Mouse (Mus musculus) kidney, embryonic 14.5 days (tissue): ENCODE data around the gene Atxn7l1. TPM values are rescaled to one million over a fixed set of nuclear protein-coding genes. Genes with fewer than 3 reads are reported as not detected.

ENCODE experiments used
- ATAC-seq: fragments of 200-750 bp; cut with Nextera tagmentation; 2 replicates; pipeline ENCODE4 v1.8.0; 2017; ENCODE audit warnings: moderate number of reproducible peaks, mild to moderate bottlenecking, moderate TSS enrichment, moderate library complexity; ENCODE audit not compliant: low FRiP score, low TSS enrichment
- H3K27ac ChIP-seq: fragments of 300-500 bp; sonication (generic); 2 replicates; pipeline ENCODE4 v1.5.1; 2014; ENCODE audit warnings: low read depth, mild to moderate bottlenecking, low read length, moderate library complexity, mixed read lengths
- H3K27me3 ChIP-seq: fragments of 300-500 bp; sonication (generic); 2 replicates; pipeline ENCODE4 v1.6.1; 2014; ENCODE audit warnings: mild to moderate bottlenecking, low read length; ENCODE audit not compliant: control insufficient read depth, insufficient read depth
- H3K36me3 ChIP-seq: fragments of 300-500 bp; sonication (generic); 2 replicates; pipeline ENCODE4 v1.6.1; 2014; ENCODE audit warnings: low read length, mixed read lengths; ENCODE audit not compliant: control insufficient read depth, insufficient read depth
- H3K4me1 ChIP-seq: fragments of 300-500 bp; sonication (generic); 2 replicates; pipeline ENCODE4 v1.6.1; 2014; ENCODE audit warnings: low read length, mixed read lengths; ENCODE audit not compliant: control insufficient read depth, insufficient read depth
- H3K4me2 ChIP-seq: fragments of 300-500 bp; sonication (generic); replicated peaks from 2 replicates; pipeline ENCODE4 v1.6.1; 2014; ENCODE audit warnings: low read depth, mild to moderate bottlenecking, low read length
- H3K4me3 ChIP-seq: fragments of 300-500 bp; sonication (generic); 2 replicates; pipeline ENCODE4 v1.5.1; 2014; ENCODE audit warnings: mild to moderate bottlenecking, low read length
- H3K9ac ChIP-seq: fragments of 300-500 bp; sonication (generic); 2 replicates; pipeline ENCODE4 v1.6.1; 2014; ENCODE audit warnings: low read depth, mild to moderate bottlenecking, low read length, moderate library complexity
- H3K9me3 ChIP-seq: fragments of 300-500 bp; sonication (generic); 2 replicates; pipeline ENCODE4 v1.6.1; 2016; ENCODE audit warnings: low read length; ENCODE audit not compliant: control insufficient read depth
- WGBS: fragments of 180-500 bp; shearing (Covaris S2); extraction: QIAGEN DNeasy Blood & Tissue Kit; methylation state at CpG from one replicate; pipeline ENCODE4 v1.1.7; 2014; 5-methylcytosine and 5-hydroxymethylcytosine counted together
- polyA plus RNA-seq: library from polyadenylated mRNA; unstranded; fragments of >200 nt; fragmentation: Nextera tagmentation; extraction: Ambion mirVana; gene quantifications from 2 replicates; pipeline ENCODE4 v1.2.1, GENCODE M21; 2014

The Atxn7l1 gene
- polyA plus RNA-seq, 1 experiment from 2014 or later: 14.3 TPM

DNA sequence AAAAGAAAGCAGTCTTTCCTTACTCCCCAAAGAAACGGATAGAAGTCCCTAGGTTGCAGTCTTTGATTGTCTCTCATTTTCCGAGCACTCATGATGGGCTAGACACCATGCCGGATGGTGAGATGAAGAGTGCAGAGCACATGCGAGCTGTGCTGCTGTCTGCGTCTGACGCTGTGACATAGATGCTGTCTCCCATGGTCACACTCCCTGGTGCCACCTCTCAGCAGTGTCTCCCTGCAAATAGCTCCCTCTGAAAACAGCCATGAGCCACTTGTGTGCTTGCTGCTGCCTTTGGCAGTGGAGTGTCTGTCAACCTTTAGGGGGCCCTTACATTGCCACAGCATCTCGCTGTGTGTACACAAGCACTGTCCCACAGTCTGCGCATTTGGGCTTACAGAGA is 95.2 kb downstream of the Atxn7l1 start:
- Histone ChIP-seq H3K27ac (no peak overlapping the region), H3K4me2 (no peak overlapping the region), H3K9ac (no peak overlapping the region), H3K36me3 (no peaks in the 10 kb centered on the region), H3K27me3 (no peaks in the 10 kb centered on the region), H3K4me3 (no peak overlapping the region), H3K4me1 (peaks cover 4% of the 10 kb centered on the region; the same call in 1 of the 2 replicates), H3K9me3 (no peaks in the 10 kb centered on the region)
- WGBS: 92% methylated on average over 8 of the region's 8 CpGs
- ATAC-seq: no peak

DNA sequence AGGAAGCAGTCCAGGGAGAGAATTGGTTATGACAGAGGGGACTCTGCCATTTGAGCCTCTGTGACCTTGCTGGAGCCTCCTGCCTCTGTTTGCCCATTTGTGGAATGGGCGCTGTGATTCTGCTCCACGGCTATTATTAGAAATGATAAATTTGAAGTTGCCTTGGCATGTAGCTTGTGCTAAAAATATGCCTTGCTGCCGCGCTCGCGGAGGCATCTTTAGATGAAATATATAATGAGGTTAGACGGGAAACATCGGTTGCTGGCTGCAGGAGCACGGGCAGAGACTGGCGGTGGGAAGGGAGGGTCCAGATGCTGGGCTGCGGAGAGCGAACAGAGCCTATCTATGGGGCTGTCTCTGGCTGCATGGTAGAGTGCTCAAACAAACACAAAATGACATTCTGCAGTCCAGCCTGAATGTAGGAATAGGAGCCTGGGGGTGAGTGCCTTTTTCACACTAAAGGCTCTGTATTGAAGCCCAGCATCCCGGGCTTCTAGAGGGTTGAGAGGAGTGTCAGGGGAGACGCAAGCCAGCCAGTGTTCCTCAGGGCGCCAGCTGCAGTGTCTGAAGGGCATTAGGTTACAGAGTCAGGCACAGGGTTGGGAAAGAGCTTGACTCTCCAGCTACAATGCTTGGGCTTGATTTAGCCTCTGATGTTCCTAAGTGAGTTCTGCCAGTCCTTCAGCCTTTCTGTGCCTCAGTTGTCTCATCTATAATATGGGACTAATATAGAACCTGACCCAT is 96.8 kb downstream of the Atxn7l1 start:
- Histone ChIP-seq H3K27me3 (no peaks in the 10 kb centered on the region), H3K27ac (no peak overlapping the region), H3K4me3 (no peak overlapping the region), H3K36me3 (no peaks in the 10 kb centered on the region), H3K9me3 (no peaks in the 10 kb centered on the region), H3K4me1 (peaks cover 4% of the 10 kb centered on the region; the same call in 1 of the 2 replicates), H3K9ac (no peak overlapping the region), H3K4me2 (no peak overlapping the region)
- WGBS: 66% methylated on average over 15 of the region's 15 CpGs
- peak; percentile 55; the same call in 1 of the 2 replicates for ATAC-seq

- Histone ChIP-seq H3K9me3 (no peaks in the 10 kb centered on the region), H3K9ac (no peak overlapping the region), H3K36me3 (0 out of 2 replicates have a peak, but pooled peaks cover 3% of the 10 kb centered on the region), H3K27me3 (no peaks in the 10 kb centered on the region), H3K27ac (no peak overlapping the region), H3K4me3 (no peak overlapping the region), H3K4me1 (peaks cover 4% of the 10 kb centered on the region; the same call in 1 of the 2 replicates), H3K4me2 (no peak overlapping the region)
- ATAC-seq: no peak
- 71% methylated on average over 4 of the region's 4 CpGs for WGBS
Observed at GRCm38 (mm10) chr12:33245455-33245854, 98.0 kb downstream of the Atxn7l1 start.

- no peak for ATAC-seq
- Histone ChIP-seq H3K9ac (no peak overlapping the region), H3K36me3 (0 out of 2 replicates have a peak, but pooled peaks cover 3% of the 10 kb centered on the region), H3K9me3 (no peaks in the 10 kb centered on the region), H3K4me2 (no peak overlapping the region), H3K27ac (no peak overlapping the region), H3K4me1 (peaks cover 4% of the 10 kb centered on the region; the same call in 1 of the 2 replicates), H3K27me3 (no peaks in the 10 kb centered on the region), H3K4me3 (no peak overlapping the region)
- WGBS: 69% methylated on average over 8 of the region's 8 CpGs
Observed at GRCm38 (mm10) chr12:33246878-33247277, 99.4 kb downstream of the Atxn7l1 start.

- Histone ChIP-seq H3K4me1 (no peaks in the 10 kb centered on the region), H3K27ac (no peak overlapping the region), H3K4me3 (no peak overlapping the region), H3K9ac (no peak overlapping the region), H3K9me3 (no peaks in the 10 kb centered on the region), H3K36me3 (0 out of 2 replicates have a peak, but pooled peaks cover 3% of the 10 kb centered on the region), H3K4me2 (no peak overlapping the region), H3K27me3 (no peaks in the 10 kb centered on the region)
- ATAC-seq: no peak
- WGBS: 92% methylated on average over 6 of the region's 6 CpGs
Observed at GRCm38 (mm10) chr12:33250197-33250596, 102.7 kb downstream of the Atxn7l1 start.

DNA sequence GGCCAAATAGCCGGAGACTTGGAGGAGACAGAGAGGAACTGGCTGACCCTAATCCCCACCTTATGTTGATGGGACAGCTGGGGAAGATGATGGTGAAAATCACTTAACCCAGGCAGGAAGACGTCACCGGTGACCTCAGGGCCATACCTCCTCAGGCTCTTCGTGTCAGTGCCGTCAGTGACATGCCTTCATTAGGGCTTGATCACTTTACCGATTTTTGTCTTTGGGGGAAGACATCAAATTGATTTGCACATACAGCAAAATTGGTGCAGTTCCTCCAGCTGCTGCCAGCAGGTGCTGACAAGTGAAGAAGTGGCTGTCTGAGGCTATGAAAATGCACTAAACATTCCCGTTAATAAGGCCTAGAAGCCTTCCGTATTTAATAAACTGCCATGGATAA is 103.9 kb downstream of the Atxn7l1 start:
- H3K9ac ChIP-seq: no peak overlapping the region
- H3K36me3 ChIP-seq: 0 out of 2 replicates have a peak, but pooled peaks cover 3% of the 10 kb centered on the region
- no peaks in the 10 kb centered on the region for H3K27me3 ChIP-seq
- no peak for ATAC-seq
- H3K4me2 ChIP-seq: no peak overlapping the region
- WGBS: 78% methylated on average over 8 of the region's 8 CpGs
- no peaks in the 10 kb centered on the region for H3K9me3 ChIP-seq
- no peaks in the 10 kb centered on the region for H3K4me1 ChIP-seq
- no peak overlapping the region for H3K27ac ChIP-seq
- H3K4me3 ChIP-seq: no peak overlapping the region

GRCm38 (mm10) chr12:33252621-33253020 is 105.1 kb downstream of the Atxn7l1 start:
- Histone ChIP-seq H3K27ac (no peak overlapping the region), H3K9ac (no peak overlapping the region), H3K4me1 (no peaks in the 10 kb centered on the region), H3K36me3 (0 out of 2 replicates have a peak, but pooled peaks cover 3% of the 10 kb centered on the region), H3K4me3 (no peak overlapping the region), H3K9me3 (no peaks in the 10 kb centered on the region), H3K27me3 (no peaks in the 10 kb centered on the region), H3K4me2 (no peak overlapping the region)
- WGBS: 88% methylated on average over 6 of the region's 6 CpGs
- no peak for ATAC-seq

DNA sequence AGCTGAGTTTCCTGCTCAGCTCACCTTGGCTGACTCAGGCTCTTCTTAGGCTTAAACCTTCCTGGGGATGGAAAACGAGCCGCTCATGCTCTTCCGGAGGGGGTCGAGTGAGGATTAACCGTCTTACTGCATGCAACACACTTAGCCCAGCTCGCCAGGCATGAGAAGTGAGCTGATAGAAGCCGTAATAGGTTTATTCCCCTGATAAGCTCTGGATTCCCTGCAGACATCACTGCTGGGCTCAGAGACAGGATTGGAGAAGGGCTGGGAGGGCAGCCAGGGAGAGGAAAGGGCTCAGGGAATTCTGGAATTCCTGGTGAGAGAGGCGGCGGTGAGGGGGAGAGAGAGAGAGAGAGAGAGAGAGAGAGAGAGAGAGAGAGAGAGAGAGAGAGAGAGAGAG is 105.7 kb downstream of the Atxn7l1 start:
- 70% methylated on average over 9 of the region's 9 CpGs for WGBS
- H3K4me3 ChIP-seq: no peak overlapping the region
- H3K27ac ChIP-seq: no peak overlapping the region
- H3K9me3 ChIP-seq: no peaks in the 10 kb centered on the region
- 0 out of 2 replicates have a peak, but pooled peaks cover 3% of the 10 kb centered on the region for H3K36me3 ChIP-seq
- no peak overlapping the region for H3K9ac ChIP-seq
- no peak overlapping the region for H3K4me2 ChIP-seq
- H3K27me3 ChIP-seq: no peaks in the 10 kb centered on the region
- H3K4me1 ChIP-seq: no peaks in the 10 kb centered on the region
- ATAC-seq: no peak

DNA sequence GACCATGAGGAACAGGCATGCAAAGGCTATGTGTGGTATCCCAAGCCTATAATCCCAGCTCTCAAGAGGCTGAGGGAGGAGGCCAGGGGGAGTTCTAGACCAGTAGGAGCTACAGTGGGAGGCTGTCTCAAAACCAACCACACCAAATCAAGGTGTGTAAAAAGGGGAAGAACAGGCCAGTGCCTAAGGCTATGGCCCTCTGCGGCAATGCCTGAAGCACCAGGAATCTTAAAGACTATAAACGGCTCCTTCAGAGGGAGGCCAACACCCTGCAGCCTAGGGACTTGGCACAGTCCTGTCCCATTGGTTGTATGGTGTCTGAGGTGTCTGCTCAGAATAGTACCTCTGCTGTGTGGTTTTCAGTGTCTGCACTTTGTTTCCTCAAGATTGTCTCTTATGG is 107.8 kb downstream of the Atxn7l1 start:
- H3K36me3 ChIP-seq: 0 out of 2 replicates have a peak, but pooled peaks cover under 1% of the 10 kb centered on the region
- ATAC-seq: no peak
- no peaks in the 10 kb centered on the region for H3K27me3 ChIP-seq
- no peak overlapping the region for H3K4me2 ChIP-seq
- H3K9ac ChIP-seq: no peak overlapping the region
- 71% methylated on average over 2 of the region's 2 CpGs for WGBS
- no peaks in the 10 kb centered on the region for H3K4me1 ChIP-seq
- no peaks in the 10 kb centered on the region for H3K9me3 ChIP-seq
- H3K4me3 ChIP-seq: no peak overlapping the region
- no peak overlapping the region for H3K27ac ChIP-seq
